Mouse (Mus musculus): Measurements from ENCODE around the gene Dtnb.

- TF ChIP-seq CTCF (IDR thresholded peaks at IDR 0.05) (peak; percentile 24), EP300 (IDR thresholded peaks at IDR 0.05) (no peak)
Measured at GRCm38 (mm10) chr12:3574670-3575069, 2.5 kb downstream of the Dtnb start.

Measured in lung, postnatal 0 days (tissue).